Mouse (Mus musculus): ENCODE data around the gene Naxd.

The Naxd gene

GRCm38 (mm10) chr8:11556691-11557423 is 59.6 kb downstream of the Naxd start:
- peak; percentile 53 for DNase-seq (ENCODE audit: low spot score)

DNA sequence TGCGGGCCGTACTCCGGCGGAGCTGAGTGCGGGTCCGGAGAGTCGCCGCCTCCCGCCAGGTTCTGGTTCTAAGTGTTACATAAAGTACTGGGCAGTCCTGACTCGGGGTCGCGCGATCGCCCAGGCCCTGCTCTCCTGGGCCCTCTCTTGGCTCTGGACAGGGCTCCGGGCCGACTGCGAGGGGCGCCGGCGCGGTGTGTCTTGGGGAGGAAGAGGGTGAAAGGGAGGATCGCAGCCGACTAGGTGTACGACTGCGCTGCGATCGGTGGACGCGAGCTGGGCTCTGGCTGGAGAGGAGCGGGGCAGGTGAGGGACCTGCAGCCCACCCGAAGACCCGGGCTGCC is 60.1 kb downstream of the Naxd start:
- DNase-seq (ENCODE audit: low spot score), result no peak

DNA sequence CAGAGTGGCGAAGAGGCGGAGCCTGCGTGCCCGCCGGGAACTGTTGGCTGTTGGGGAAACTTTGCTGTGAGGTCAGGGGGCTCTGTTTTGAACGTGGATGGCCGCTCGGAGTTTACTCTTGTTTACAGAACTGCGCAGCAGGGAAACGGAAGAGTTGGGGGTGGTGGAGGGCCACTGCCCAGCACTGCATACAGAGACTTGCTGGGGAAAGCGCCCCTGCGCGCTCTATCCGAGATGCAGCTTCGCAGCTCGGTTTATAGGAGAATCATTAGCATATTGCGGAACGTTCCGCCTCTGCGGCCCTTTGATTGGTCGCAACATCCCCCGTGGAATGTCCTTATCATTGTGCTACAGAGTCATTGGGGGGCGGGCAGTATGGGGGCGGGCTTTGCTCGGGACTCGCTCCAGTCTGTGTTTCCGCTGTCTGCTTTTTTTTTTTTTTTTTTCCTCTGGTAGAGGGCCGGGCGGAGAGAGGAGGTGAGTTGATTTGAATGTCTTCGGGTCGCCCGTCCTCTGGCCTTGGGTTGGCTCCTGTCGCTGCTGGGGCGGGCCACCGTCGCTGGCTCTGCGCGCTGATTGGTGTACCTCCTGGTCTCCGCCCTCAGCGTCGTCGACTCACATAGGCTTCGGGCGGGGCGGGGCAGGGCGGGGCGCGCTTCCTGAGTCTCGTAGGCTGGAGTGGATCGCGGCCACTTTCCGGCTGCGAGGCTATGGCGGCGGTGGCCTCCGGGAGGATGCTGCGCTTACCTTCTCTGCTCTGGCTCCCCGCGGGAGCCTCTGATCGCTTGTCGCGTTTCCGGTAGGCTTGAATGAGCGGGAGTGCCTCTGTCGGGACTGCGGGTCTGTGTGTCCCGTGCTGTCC is 60.7 kb downstream of the Naxd start:
- peak; percentile 95 for DNase-seq (ENCODE audit: low spot score)

DNA sequence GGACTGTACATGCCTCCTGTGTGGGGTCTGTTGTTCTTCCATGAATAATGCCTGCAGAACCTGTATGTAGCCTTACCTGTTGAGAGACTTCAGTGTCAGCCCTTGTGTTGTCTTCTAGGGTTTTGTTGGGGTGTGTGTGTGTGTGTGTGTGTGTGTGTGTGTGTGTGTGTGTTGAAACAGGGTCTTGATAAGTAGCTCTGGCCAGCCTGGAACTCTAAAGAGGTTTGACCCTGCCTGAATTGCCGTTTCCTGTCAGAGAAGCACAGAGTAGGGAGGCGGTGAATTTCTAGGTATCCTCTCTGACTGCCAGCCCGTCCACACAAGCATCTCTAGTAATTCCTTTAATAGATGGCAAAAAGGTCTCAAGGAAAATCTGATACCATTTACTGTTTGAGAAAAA is 62.2 kb downstream of the Naxd start:
- no peak for DNase-seq (ENCODE audit: low spot score)

- DNase-seq (ENCODE audit: low spot score), result no peak
Measured at GRCm38 (mm10) chr8:11560220-11560619, 62.9 kb downstream of the Naxd start.

DNA sequence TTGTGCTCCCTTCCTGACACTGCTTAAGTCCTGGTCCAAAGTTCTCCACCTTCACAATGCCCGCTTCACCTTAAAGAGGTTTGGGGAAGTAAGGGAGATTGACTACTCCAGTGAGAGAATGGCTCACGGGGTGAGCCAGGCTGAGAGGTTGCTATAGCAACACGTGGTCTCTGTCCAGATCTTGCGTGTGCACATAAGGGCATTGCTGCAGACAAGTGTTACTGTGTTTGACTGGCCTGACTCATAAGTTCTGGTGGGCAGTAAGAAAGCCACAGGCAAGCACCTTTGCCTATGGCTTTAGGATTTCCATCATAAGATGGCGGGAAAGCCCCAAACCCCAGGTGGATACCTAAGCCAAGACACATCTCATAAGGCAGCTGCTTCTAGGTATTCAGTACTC is 66.9 kb downstream of the Naxd start:
- no peak for DNase-seq (ENCODE audit: low spot score)
